In the genomic region with DNA sequence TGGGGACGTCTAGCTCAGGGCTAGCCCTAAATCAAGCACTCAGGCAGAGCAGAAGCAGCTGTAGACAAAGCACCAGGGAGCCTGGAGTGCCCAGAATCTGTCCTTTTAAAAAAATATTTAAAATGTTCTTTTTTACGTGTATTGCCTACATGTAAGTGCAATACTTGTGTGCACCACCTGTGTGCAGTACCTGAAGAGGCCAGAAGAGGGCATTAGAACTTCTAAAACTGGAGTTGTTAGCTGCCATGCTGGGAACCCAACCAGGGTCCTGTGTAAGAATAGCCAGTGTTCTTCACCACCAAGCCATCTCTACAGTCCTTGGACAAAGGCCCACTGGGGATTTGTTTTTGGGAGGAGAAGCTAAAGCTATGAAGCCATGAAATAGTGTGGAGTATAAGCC, we compare ENCODE assay signal across 19 mouse cellular contexts. TPM values are rescaled to one million over a fixed set of nuclear protein-coding genes. Genes with fewer than 3 reads are reported as not detected.
A peak's percentile ranks its signal among the peaks of the same experiment; 100 is the strongest.
DNase-seq lines count a peak whose midpoint lies in the region; ATAC-seq and TF ChIP-seq lines count a peak whose summit lies in the region.
"Had no signal": no experiment of that assay in that cellular context is flagged by ENCODE, and none has a peak within 500 bp of the region (broad histone marks: within the 10 kb centered on the region; RNA-seq: fewer than 3 reads in every experiment).

No protein-coding gene starts in this region.

- peaks cover 19% of the 10 kb centered on the region for H3K36me3 ChIP-seq in liver, postnatal 0 days (replicated peaks; ENCODE audit: insufficient read depth, low read length)
- peaks cover 40% of the 10 kb centered on the region for H3K36me3 ChIP-seq in liver, embryonic 12.5 days

- H3K4me1 ChIP-seq in liver, postnatal 0 days (ENCODE audit: insufficient read depth): no peaks in the 10 kb centered on the region
- H3K4me1 ChIP-seq in liver, embryonic 12.5 days: peaks cover 12% of the 10 kb centered on the region; the same call in 1 of the 2 replicates
- H3K4me1 ChIP-seq: forebrain, embryonic 13.5 days; heart, embryonic 13.5 days; kidney, embryonic 15.5 days; limb, embryonic 13.5 days; neural tube, embryonic 12.5 days had no signal

- DNase-seq in gastrocnemius, adult 2 months: no peak
- DNase-seq in gastrocnemius, postnatal 25 days: no peak
- DNase-seq in liver, postnatal 0 days: no peak
- DNase-seq in B cell, adult 2 months: peak; percentile 39 to 50
- no peak for DNase-seq in brain, embryonic 14.5 days (ENCODE audit: low read depth)
- DNase-seq in urinary bladder, postnatal 10 days (ENCODE audit: low spot score): no peak
- DNase-seq in layer of hippocampus, postnatal 10 days (ENCODE audit: low spot score in 2 of 2): no peak
- DNase-seq: adrenal gland, adult 8-10 months; cerebellum, adult 18-20 months; cerebellum, postnatal 36 days; heart, postnatal 4 days; lung, adult 18-20 months; right cerebral cortex, postnatal 25 days had no signal

- peak; percentile 44 for TF ChIP-seq CTCF in gastrocnemius, adult 2 months (IDR thresholded peaks at IDR 0.05)
- TF ChIP-seq CTCF in liver, postnatal 0 days (IDR thresholded peaks at IDR 0.05; ENCODE audit: low read depth): peak; percentile 48
- peak; percentile 28; the same call in 1 of the 2 replicates for TF ChIP-seq CTCF in brain, embryonic 14.5 days (IDR thresholded peaks at IDR 0.05; ENCODE audit: borderline replicate concordance, extremely low read depth, insufficient read depth, insufficient read length)

- no peak for TF ChIP-seq EP300 in liver, postnatal 0 days (IDR thresholded peaks at IDR 0.05; ENCODE audit: low read depth)

- H3K27me3 ChIP-seq in liver, postnatal 0 days (ENCODE audit: insufficient read depth, low read length): no peaks in the 10 kb centered on the region
- H3K27me3 ChIP-seq in liver, embryonic 12.5 days (replicated peaks): no peaks in the 10 kb centered on the region
- H3K27me3 ChIP-seq: forebrain, embryonic 13.5 days; heart, embryonic 13.5 days; kidney, embryonic 15.5 days; limb, embryonic 13.5 days; neural tube, embryonic 12.5 days had no signal

- 82% methylated on average over 2 of the region's 2 CpGs for WGBS in liver, postnatal 0 days (ENCODE audit: insufficient replicate concordance)
- WGBS in liver, embryonic 12.5 days (ENCODE audit: insufficient replicate concordance): 73% methylated on average over 2 of the region's 2 CpGs

- intact Hi-C loops in gastrocnemius, adult 2 months (cut with DNase I): no loop called here

- no peak overlapping the region for H3K9ac ChIP-seq in liver, postnatal 0 days (replicated peaks)
- H3K9ac ChIP-seq in liver, embryonic 12.5 days: no peak overlapping the region
- H3K9ac ChIP-seq: forebrain, embryonic 13.5 days; heart, embryonic 13.5 days; kidney, embryonic 15.5 days; limb, embryonic 13.5 days; neural tube, embryonic 12.5 days had no signal

- H3K9me3 ChIP-seq in liver, postnatal 0 days (ENCODE audit: low read length): no peaks in the 10 kb centered on the region
- H3K9me3 ChIP-seq in liver, embryonic 12.5 days (replicated peaks): peaks cover 6% of the 10 kb centered on the region; the same call in 1 of the 2 replicates
- H3K9me3 ChIP-seq: forebrain, embryonic 13.5 days had no signal

- H3K4me2 ChIP-seq in liver, postnatal 0 days (ENCODE audit: low read depth, low read length): no peak overlapping the region
- H3K4me2 ChIP-seq in liver, embryonic 12.5 days: no peak overlapping the region
- H3K4me2 ChIP-seq: forebrain, embryonic 13.5 days; heart, embryonic 13.5 days; kidney, embryonic 15.5 days; limb, embryonic 13.5 days; neural tube, embryonic 12.5 days had no signal

- no peak for ATAC-seq in liver, postnatal 0 days
- ATAC-seq in liver, embryonic 12.5 days: no peak
- ATAC-seq: forebrain, embryonic 13.5 days had no signal

- TF ChIP-seq POLR2A in brain, embryonic 14.5 days (IDR thresholded peaks at IDR 0.05; ENCODE audit: borderline replicate concordance, extremely low read depth, insufficient read depth, insufficient read length, poor library complexity, severe bottlenecking): no peak

- no peak overlapping the region for H3K27ac ChIP-seq in gastrocnemius, adult 2 months
- H3K27ac ChIP-seq in liver, postnatal 0 days (ENCODE audit: low read depth): no peak overlapping the region
- H3K27ac ChIP-seq in liver, embryonic 12.5 days: no peak overlapping the region
- H3K27ac ChIP-seq: forebrain, embryonic 13.5 days; heart, embryonic 13.5 days; kidney, embryonic 15.5 days; limb, embryonic 13.5 days; neural tube, embryonic 12.5 days had no signal

- no peak overlapping the region for H3K4me3 ChIP-seq in gastrocnemius, adult 2 months
- H3K4me3 ChIP-seq in liver, postnatal 0 days (ENCODE audit: low read depth, low read length): no peak overlapping the region
- no peak overlapping the region for H3K4me3 ChIP-seq in liver, embryonic 12.5 days
- H3K4me3 ChIP-seq: forebrain, embryonic 13.5 days; heart, embryonic 13.5 days; kidney, embryonic 15.5 days; limb, embryonic 13.5 days; neural tube, embryonic 12.5 days had no signal

RNA-seq across cellular contexts. Expression of a gene that starts 6.8 kb away (rescaled TPM):
- 10 to 100 TPM; 80.6 to 90.3 TPM for total RNA-seq in gastrocnemius, adult 2 months (2021)
- total RNA-seq in gastrocnemius, postnatal 25 days (2021): 10 to 100 TPM; 52.0 to 67.4 TPM
- 103 and 104 TPM in 2 replicates for polyA plus RNA-seq in liver, postnatal 0 days (2015; fragmentation: Nextera tagmentation; extraction: Ambion mirVana)
- 171 and 174 TPM in 2 replicates for polyA plus RNA-seq in liver, embryonic 12.5 days (2016; fragmentation: Nextera tagmentation; extraction: Ambion mirVana)
- polyA plus RNA-seq in brain, embryonic 14.5 days (2012; rRNA removed): 554 and 748 TPM in 2 replicates
- total RNA-seq in layer of hippocampus, postnatal 10 days (2021): 100 to 1,000 TPM; 155 to 179 TPM

RNA-seq across cellular contexts. Expression of a gene that starts 6.8 kb away (rescaled TPM):
- total RNA-seq in gastrocnemius, adult 2 months (2021): 10 to 100 TPM in 1 of 2 experiments, 1 to 10 TPM in 1; 9.9 to 14.1 TPM
- 10 to 100 TPM; 10.4 to 13.5 TPM for total RNA-seq in gastrocnemius, postnatal 25 days (2021)
- 1.3 and 1.6 TPM in 2 replicates for polyA plus RNA-seq in liver, postnatal 0 days (2015; fragmentation: Nextera tagmentation; extraction: Ambion mirVana)
- 3.5 and 4.4 TPM in 2 replicates for polyA plus RNA-seq in liver, embryonic 12.5 days (2016; fragmentation: Nextera tagmentation; extraction: Ambion mirVana)
- polyA plus RNA-seq in brain, embryonic 14.5 days (2012; rRNA removed): 28.4 and 31.8 TPM in 2 replicates
- 10 to 100 TPM; 36.5 to 40.4 TPM for total RNA-seq in layer of hippocampus, postnatal 10 days (2021)

RNA-seq across cellular contexts. Expression of a gene that starts 27.3 kb away (rescaled TPM):
- total RNA-seq in gastrocnemius, adult 2 months (2021): 10 to 100 TPM in 1 of 2 experiments, 1 to 10 TPM in 1; 8.1 to 11.2 TPM
- total RNA-seq in gastrocnemius, postnatal 25 days (2021): 1 to 10 TPM; 9.5 to 9.6 TPM
- polyA plus RNA-seq in liver, postnatal 0 days (2015; fragmentation: Nextera tagmentation; extraction: Ambion mirVana): 11.7 and 11.8 TPM in 2 replicates
- 11.2 and 11.9 TPM in 2 replicates for polyA plus RNA-seq in liver, embryonic 12.5 days (2016; fragmentation: Nextera tagmentation; extraction: Ambion mirVana)
- polyA plus RNA-seq in brain, embryonic 14.5 days (2012; rRNA removed): 26.9 and 40.6 TPM in 2 replicates
- 10 to 100 TPM; 23.2 to 26.9 TPM for total RNA-seq in layer of hippocampus, postnatal 10 days (2021)

Comparison
In these comparisons a context has a peak if more than half of its experiments do, and no peak if none do; other contexts are left out.
1. DNase-seq: peak in B cell, adult 2 months (2 of 2); none in gastrocnemius, adult 2 months (single experiment), gastrocnemius, postnatal 25 days (single experiment), liver, postnatal 0 days (single experiment), brain, embryonic 14.5 days (single experiment), urinary bladder, postnatal 10 days (single experiment) and layer of hippocampus, postnatal 10 days (0 of 2).
2. Peak in every context shown above with its lines, with median percentiles within 50 percentile points of each other: CTCF ChIP-seq.